Mouse (Mus musculus) kidney, postnatal 14 days (tissue): ENCODE data around the gene Steap3.
A peak's percentile ranks its signal among the peaks of the same experiment; 100 is the strongest.

Experiments
- DNase-seq: peaks from one replicate; pipeline ENCODE4 v3.0.0; 2022; ENCODE audit warnings: mixed read lengths

Steap3 gene

DNA sequence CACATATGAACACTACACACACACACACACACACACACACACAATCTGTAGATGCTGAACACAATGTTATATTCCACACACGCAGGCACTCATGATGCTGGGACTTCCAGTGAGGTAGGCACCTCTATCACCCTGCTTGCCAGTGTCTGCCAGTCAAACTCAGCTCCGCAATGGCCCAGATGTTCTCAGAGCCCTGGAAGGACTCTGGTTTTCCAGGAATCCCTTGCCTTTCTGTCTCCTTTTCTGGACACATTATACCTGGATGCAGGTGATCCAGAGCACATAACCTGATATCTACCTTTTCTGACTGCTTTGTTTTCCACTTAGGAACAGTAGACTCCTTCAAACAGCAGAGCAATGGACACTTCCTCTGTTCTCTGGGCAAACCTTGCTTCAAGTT, 75.8 kb downstream of the Steap3 start:
- DNase-seq: no peak

DNA sequence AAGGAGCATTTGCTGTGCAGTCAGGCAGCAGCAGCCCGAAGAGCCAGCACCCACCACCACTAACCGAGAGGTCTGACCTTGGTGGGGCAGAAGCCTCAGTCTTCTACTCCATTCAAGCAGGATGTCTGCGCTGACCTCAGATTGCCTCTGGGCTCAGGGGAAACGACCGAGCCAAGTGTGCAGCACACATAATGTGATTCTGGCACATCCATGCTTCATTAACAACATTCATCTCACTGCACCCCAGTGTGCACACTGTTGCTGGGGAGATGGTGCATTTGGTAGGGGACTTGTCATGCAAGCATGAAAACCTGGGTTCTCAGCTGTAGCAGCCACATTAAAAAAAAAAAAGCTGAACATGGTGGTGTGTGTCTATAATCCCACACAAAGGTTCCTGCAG, 76.6 kb downstream of the Steap3 start:
- DNase-seq: no peak

DNA sequence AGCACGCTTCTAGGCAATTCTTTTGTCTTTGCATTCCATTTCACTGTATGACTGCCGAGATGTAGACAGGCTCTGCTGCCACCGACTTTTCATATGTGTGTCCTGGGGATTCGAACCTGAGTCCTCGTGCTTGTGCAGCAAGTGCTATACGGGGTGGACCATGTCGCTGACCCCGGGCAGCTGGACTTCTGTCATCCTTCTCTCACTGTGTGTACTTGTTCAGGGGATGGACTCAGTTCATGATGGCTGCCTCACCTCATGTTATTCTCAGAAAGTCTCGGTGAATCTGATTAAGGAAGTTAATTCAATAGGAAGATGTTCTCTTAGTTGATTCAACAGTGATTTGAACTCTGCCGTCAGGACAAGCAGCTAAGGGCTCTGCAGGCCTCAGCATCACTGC, 78.9 kb downstream of the Steap3 start:
- no peak for DNase-seq

DNA sequence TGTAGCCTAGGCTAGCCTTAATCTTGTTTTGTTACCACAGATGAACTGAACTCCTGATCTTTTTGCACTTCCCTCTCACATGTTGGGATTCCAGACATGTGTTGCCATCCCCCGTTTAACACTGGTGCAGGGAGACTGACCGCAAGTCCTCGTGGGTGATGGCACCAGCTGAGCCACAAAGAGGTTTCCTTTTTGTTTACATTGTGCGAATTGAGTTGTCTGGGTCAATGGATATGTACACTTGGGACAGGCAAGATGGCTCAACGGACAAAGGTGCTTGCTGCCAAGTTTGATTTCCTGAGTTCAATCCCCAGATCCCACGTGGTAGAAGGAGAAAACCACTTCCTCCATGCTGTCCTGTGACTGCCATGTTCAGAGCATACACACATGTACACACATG, 80.2 kb downstream of the Steap3 start:
- DNase-seq: no peak

DNA sequence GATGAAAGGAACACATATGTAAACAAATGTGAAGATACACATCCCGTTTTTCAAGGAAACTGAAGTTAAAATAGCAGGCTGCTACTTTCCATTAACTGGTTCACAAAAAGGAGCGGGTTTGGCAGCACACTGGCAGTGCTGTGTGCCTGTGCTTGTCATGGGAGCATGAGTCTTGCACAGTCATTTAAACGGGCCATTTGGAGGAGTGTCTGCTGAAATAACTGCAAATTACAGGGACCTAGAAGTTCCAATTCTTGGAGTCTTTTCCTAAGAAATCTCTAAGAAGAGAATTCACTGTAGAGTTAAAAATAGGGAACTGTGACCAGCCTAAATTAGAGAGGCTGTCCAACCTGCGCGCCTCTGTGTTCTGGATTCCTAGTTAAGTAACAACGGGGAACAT, 81.6 kb downstream of the Steap3 start:
- no peak for DNase-seq

DNA sequence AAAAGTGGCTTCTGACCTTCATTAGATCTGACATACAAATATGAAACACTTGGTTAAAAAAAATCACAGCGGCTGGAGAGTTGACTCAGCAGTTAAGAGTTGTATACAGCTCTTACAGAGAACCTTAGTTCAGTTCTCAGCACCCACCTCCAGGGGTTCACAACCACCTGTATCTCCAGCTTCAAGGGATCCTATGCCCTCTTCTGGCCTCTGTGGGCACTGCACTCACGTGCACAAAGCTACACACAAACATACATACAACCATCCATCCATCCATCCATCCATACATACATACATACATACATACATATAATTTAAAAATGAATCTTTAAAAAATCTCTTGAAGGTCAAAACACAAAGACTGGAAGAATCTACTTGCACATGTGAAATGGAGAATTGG, 82.2 kb downstream of the Steap3 start:
- DNase-seq: no peak

DNA sequence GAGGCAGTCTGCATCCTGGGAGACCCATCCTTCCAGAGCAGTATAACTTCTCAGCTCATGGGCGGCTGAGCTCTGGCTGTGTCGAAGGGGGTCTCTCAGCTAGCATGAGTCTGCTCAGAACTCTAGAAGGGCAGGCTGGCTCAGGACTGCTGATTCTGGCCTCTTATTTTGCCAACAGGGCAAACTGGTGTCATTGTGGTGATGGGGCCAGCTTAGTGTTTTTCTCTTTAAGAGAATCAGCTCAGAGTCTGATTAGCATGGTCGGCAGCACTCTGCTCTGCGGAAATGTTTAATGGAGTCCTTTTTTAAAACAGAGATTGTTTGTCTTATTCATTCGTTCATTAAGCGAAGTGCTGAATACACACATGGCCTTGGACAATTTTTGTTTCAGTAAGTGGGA, 83.3 kb downstream of the Steap3 start:
- no peak for DNase-seq

DNA sequence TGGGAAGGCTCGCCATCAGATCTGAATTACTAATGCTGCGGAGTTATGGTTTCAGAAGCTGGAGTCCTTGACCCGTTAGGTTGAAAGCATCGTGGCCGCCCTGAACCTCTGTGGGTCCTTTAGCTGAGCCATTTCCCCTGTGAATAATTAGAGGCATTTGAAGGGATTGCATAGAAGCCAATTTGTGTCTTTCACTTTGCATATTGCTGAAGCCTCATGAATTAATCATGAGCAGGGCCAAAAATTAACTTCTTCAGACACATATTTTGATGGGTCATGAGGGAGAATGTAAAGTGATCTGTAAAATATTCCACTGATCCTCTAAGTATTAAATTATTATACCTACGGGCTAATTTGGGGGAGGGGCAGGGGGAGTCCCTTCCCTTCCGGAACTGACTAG, 85.4 kb downstream of the Steap3 start:
- DNase-seq: peak; percentile 15

DNA sequence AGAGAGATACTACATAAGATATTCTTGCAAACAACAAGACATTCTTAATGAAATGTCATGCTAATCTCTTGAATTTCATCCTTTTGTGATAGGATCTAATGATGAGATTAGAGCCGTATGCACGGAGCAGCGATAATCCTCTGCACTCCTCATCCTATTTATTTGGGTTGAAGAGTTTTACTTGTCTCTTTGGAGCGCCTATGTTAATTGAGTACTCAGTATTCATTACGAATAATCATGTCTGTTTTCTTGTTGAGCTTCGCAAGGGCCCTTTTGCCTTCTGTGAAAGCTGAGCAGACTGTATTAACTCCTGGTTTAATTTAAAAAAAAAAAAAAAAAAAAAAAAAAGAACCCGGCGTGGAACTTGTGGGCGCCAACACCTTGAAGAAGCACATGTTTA, 85.8 kb downstream of the Steap3 start:
- DNase-seq: no peak

DNA sequence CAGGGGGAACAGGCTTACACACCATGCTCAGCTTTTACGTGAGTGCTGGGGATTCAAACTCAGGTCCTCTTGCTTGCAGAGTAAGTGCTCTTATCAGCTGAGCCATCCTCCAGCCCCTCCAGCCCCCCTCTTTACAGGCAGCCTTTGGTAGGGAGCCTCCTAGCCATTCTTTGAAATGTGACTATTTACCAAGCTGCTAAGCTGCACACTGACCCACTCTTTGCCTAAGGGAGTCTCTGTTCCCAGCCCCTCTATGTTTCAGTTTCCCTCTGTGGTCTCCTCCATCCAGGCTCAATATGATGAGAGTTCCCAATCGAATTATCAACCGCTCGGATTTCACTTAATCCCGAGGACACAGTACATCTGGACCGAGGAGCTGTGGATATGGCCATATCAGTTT, 86.3 kb downstream of the Steap3 start:
- DNase-seq: no peak

DNA sequence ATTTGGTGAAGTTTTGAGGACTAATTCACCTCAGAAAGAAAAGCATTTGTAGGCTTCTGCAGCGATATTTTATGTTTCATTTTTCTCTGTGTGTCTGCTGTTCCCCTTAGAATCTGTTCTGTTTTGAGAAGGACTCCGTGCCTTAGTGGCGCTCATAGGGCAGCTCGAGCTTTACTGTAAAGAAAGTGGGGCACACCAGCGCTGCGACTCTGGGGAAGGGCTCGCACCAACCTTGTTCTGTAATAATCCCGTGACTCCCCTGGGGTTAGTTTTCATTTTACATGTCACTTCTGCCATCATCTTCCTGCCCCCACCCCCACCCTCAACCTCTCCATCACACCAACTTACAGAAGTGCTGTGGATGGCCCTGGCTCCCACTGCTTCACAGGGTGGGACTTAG, 95.4 kb downstream of the Steap3 start:
- no peak for DNase-seq

DNA sequence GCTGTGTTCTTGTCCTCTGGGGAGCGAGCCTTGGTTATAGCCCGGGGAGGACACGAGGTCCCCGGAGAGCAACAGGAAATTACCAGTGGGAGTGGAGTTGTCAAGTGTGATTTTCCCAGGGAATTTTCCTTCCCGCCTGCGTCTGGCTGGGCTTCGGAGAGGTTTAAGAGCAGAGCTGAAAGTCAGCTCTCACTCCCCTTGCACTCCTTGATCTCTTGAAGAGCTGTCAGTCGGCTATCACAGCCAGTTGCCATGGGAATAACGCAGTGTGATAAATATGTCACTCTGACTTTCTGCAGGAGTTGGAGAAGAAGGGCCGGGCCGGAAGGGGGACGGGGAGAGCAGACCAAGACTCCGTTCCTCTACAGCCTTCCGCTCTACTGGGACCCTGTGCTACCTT, 96.2 kb downstream of the Steap3 start:
- DNase-seq: peak; percentile 59

DNA sequence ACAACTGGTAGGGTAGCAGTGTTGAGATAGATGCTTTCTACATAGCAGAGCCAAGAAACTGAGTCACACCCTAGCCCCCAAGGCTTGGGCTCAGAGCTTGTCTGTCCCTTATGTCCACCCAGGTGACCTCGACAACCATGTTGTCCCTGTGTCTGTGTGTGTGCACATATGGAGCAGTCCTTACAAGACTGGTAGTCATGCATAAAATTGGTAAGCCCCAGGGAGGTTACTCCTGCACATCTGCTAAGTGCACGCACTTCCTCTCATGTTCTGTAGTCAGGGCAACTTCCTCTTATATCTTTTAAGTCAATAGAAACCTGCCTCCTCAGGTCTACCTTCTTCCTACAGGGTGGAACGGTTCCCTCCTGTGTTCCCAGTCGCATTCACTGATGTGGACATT, 97.5 kb downstream of the Steap3 start:
- no peak for DNase-seq

DNA sequence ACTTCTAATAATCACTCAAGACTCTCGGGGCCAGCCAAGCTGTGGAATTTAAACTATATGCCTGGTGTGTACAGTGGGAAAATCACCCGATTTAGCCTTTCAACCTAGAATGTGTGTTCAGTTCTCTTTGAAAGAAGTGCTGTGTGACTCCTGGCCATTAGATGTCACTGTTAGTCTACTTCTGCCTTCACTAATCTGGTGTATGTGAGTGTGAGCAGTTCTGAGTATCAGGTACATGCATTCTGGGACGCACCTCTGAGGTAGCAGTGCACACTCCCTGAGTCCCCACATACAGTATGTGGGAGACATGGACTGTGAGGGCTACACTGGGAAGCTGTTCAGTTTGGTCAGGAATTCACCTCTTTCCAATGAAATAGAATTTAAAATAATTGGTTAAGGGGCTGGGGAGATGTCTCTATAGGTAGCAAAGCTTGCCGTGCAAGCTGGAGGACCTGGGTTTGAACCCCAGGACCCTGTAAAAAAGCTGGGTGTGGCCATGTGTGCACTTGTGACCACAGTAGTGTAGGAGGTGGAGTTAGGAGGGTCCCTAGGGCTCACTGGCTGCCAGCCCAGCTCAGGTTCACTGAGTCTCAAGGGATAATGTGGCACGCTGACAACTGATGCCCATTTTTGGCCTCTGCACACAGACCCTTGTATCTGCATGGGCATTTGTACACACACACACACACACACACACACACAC, 100.5 kb downstream of the Steap3 start:
- DNase-seq: peak; percentile 42

DNA sequence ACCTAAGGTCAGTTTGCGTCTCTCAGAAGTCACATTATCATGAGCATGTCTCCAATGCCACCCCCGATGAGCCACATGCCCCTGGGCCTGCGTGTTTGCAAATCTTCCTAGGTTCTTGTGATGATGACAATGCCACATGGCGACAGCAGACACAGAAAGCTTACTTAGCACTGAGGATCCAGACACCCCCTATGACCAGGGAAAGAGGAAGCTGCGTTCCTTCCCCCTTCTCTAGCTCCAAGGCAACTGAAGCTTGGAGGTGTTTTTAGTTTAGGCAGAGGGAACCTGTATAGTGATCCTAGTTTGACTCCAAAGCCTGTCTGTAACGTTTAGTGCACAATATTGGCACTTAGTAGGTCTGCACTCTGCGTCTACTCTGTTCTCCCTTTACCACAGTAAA, 102.2 kb downstream of the Steap3 start:
- DNase-seq: no peak

DNA sequence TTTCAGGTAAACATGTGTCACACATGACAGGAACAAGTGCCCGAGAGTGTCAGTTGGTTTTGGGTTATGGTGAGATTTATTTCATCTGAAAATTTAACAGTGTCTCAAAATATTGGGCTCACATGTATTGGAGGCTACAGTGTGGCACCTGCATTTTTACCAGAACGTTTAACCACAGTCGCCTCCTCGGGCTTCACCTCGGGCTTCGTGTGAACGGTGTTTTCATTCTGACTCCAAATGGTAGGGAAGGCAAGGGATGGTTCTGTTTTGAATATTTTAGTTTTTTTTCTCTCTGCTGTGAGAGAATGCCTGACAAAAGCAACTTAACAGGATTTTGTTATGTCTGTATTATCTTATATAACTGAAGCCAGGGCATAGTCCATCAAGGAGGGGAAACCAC, 103.8 kb downstream of the Steap3 start:
- DNase-seq: no peak

DNA sequence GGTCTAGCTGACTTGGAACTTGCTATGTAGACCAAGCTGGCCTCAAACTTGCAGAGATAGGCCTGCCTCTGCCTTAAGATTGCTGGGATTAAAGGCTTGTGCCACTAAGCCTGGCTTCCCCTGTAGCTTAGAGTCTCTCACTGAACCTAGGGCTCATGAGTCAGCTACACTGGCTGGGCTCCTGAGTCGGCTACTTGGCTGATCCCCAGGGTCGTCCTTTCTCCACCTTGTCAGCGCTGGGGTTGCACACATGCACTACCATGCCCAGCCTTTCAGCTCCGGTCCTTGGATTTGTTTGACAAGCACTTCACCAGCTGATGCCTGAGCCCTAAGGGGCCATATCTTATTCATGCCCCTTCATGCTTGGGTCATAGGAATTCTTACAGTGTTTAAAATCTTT, 104.5 kb downstream of the Steap3 start:
- no peak for DNase-seq

DNA sequence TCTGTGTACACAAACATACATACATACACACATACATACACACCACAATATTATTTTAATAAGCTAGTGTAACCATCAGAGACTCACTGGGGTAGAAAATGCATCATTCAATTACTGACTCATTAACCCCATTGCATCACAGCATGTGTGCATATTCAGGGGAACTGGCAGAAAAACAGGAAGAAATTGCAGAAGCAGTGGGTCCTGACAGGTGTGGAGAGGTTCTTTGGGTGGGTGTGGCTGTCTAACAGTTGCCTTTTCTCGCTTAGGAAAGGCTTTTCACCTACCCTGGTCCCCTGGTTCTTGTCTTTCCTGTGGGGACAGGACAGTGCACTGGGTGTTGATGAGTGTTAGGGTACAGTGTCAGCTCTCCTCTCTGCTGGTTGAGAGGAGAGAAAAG, 109.9 kb downstream of the Steap3 start:
- no peak for DNase-seq

DNA sequence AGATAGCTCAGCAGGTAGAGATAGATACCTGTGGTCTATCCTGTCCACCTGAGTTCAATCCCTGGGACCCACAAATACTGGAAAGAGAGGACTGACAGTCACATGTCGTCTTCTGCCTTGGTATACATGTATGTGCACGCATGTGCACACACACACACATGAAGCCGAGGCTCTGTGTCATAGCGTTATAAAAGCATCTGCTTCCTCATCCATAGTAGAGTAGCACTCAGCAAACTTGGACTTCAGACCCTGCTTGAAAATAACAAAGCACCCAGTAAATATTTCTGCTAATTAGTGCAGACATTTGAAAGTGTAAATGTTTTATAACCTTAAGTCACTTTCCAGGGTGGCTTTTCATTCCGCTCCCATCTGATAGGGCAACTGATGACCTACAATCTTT, 111.0 kb downstream of the Steap3 start:
- DNase-seq: no peak

DNA sequence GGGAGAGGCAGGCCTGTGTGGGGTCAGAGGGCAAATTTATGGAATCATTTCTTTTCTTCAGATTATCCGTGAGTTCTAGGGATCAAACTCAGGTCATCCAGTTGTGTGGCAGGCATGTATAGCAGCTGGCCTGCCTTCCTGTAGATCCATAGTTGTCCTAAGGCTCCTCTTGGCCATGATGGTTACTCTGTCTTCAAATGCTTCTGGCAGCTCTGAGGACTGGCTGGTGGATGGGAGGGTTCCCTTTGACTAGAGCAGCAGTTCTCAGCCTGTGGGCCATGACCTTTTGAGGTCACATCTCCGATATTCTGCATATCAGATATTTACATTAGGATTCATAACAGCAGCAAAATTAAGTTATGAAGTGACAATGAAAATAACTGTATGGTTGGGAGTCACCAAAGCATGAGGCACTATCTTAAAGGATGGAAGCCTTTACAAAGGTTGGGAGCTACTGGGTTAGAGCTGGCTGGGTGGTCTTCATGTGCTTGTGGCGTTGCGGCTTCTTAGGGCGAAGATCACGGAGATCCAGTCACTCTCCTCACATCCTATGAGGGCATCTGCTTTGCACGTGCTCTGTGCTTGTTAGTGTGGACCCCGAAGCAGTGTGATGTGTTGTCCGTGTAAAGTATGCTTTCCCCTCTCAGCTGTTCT, 113.9 kb downstream of the Steap3 start:
- no peak for DNase-seq

DNA sequence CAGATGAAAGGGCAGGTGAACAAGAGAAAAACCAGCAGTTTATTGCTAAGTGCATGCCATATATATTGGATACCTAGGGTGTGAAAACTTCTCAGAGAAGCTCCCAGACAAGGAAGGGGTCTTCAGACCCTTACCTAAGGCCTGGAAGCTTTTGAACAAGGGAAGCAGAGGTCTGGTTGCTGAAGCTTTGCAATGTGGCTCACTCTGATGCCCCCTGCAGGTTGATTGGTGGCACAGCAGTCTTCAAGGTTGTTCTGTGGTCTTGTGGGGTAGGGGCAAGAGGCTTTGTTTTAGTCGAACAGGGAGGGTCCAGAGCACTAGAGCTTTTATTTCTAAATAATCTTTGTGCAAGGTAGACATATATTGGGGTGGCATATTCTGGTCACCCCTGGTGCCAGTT, 117.2 kb downstream of the Steap3 start:
- DNase-seq: no peak

DNA sequence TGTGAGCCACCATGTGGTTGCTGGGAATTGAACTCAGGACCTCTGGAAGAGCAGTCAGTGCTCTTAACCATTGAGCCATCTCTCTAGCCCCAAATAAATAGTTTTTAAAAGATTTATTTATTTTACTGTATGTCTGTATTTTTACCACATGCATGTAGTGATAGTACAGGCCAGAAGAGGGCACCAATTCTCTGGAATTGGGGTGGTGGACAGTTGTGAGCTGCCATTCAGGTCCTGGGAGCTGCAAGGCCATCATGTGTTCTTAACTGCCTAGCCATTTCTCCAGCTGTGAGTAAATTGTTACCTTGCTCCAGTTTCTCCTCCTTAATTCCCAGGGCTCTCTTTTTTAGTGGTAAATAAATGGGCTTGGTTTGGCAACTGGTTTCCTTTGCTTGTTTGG, 118.3 kb downstream of the Steap3 start:
- DNase-seq: peak; percentile 45

DNA sequence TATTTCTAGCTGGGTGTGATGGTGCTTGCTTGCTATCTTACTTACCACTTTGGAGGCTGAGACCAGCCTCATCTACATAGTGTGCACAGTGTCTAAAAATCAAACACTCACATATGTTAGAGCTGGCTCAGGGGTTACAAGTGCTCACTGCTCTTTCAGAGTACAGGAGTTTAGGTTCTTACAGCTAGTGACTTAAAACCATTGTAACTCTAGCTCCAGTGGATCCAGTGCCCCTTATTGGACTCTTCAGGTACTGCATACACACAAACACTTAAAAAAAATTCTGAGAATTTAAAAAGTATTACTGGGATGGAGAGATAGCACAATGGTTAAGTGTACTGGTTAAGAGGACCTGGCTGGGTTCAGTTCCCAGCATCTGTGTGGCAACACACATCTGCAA, 125.5 kb downstream of the Steap3 start:
- DNase-seq: peak; percentile 13

DNA sequence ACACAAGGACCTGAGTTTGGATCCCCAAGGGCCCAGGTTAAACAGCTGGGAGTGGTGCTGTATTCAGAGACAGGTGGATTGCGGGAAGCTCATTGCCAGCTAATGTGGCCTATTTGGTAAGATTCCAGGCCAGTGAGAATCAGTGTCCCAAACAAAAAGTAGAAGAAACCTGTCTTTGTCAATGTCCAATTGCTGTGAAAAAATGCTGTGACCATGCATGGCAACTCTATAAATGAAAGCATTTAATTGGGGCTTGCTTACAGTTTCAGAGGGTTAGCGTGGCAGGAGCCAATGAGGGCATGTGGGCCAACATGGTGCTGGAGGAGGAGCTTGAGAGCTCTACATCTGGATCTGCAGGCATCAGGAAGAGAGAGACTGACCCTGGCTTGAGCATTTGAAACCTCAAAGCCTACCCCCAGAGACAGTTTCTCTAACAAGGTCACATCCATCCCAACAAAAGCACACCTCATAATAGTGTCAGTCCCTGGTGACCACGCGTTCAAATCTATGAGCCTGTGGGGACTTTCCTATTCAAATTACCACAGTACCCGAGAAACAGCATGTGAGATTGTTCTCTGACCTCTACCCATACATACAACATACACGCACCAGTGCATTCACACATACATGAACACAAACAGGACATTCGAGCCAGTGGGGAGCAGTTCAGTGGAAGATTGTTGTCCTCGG, 126.8 kb downstream of the Steap3 start:
- no peak for DNase-seq

DNA sequence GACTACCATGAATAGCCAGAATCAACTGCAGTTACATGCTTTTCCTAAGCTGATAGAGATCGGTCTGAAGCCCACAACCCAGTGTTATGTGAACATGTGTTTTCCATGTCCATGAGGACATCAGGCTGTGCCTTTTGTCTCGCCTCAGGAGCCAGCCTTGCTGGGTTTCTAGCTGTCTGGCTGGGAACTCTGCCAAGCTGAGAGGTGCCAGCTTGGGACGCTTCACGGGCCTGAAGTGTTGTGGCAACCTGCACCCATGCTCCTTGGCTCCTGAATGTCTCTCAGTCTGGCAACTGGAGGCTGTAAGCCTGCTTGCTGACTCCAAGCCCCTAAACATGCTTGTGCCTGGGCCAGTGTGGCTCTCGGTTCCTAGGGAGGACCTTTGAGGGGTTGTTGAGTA, 130.0 kb downstream of the Steap3 start:
- peak; percentile 54 for DNase-seq
